Mouse (Mus musculus) lung, adult 2 months (tissue): ENCODE measurements at regions not wholly inside any gene's neighbourhood (a gene's known extent, or its start where the extent isn't known, plus 50 kb on each side); places are given as distances from the start of the nearest gene placed in this dataset.

Experiments
- CTCF ChIP-seq: fragments of 200-500 bp; IDR thresholded peaks from 2 replicates; pipeline ENCODE4 v1.5.1; 2011; ENCODE audit warnings: mild to moderate bottlenecking, low read length, control low read depth; ENCODE audit not compliant: insufficient read depth
- POLR2A ChIP-seq: fragments of 200-500 bp; IDR thresholded peaks from 2 replicates; pipeline ENCODE4 v1.6.1; 2011; ENCODE audit warnings: low read depth, mild to moderate bottlenecking, control low read depth, low read length, borderline replicate concordance; ENCODE audit errors: extremely low read depth

DNA sequence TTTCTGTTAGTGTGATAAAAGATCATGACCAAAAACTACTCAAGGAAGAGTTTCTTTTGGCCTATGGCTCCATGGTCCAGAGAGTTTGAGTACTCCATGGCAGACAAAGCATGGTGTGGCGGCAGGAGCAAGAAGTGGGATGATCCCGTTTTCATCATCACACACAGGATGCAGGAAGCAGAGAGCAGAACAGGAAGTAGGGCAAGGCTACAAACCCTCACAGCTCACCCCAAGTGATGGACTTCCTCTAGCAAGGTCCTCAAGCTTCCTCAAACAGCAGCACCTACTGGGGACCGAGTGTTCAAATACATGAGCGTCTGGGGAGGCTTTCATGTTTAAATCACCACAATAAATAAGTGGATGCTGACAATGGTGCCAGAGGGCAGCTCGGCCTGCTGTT, 61.1 kb downstream of the 4930426L09Rik start:
- no peak for TF ChIP-seq CTCF
- no peak for TF ChIP-seq POLR2A
